Mouse (Mus musculus): ENCODE data around the gene Ccdc173. TPM values are rescaled to one million over a fixed set of nuclear protein-coding genes. Genes with fewer than 3 reads are reported as not detected.
A peak's percentile ranks its signal among the peaks of the same experiment; 100 is the strongest.

Gene Ccdc173
- 1.2 and 1.4 TPM in 2 replicates for polyA plus RNA-seq (2014; fragmentation: Nextera tagmentation; extraction: Ambion mirVana)

- Histone ChIP-seq H3K27ac (ENCODE audit: low read depth, low read length) (peak within 1 kb of the TSS; percentile 5; the same call in 1 of the 2 replicates), H3K4me3 (ENCODE audit: low read depth, low read length) (peak within 1 kb of the TSS; percentile 60), H3K9ac (ENCODE audit: low read depth, low read length) (peak within 1 kb of the TSS; percentile 68), H3K36me3 (ENCODE audit: control insufficient read depth, insufficient read depth, low read length) (peaks cover 4% of the 10 kb centered on the region; the same call in 1 of the 2 replicates), H3K27me3 (replicated peaks; ENCODE audit: control insufficient read depth, insufficient read depth, low read length) (no peaks in the 10 kb centered on the region), H3K4me2 (peak within 1 kb of the TSS; percentile 79), H3K4me1 (replicated peaks; ENCODE audit: control insufficient read depth, insufficient read depth, low read length) (peaks cover 3% of the 10 kb centered on the region; the same call in 1 of the 2 replicates), H3K9me3 (ENCODE audit: control insufficient read depth, low read length) (no peaks in the 10 kb centered on the region)
- DNase-seq (ENCODE audit: low spot score) (peak; percentile 98), ATAC-seq (replicated peaks; ENCODE audit: low FRiP score) (peak; percentile 93)
- WGBS = 1% methylated on average over 48 of the region's 48 CpGs
These were observed at the start of gene Ccdc173, which contains the start of gene Phospho2 for GRCm38 (mm10) chr2:69789429-69790069. Gene Ccdc173, minus strand, starts transcription at chr2:69789575. Gene Phospho2, plus strand, starts transcription at chr2:69789623.

- H3K9ac ChIP-seq (ENCODE audit: low read depth, low read length) = no peak overlapping the region
- ATAC-seq (replicated peaks; ENCODE audit: low FRiP score) (no peak), DNase-seq (ENCODE audit: low spot score) (no peak)
- no peak overlapping the region for H3K4me3 ChIP-seq (ENCODE audit: low read depth, low read length)
- H3K9me3 ChIP-seq (ENCODE audit: control insufficient read depth, low read length) = no peaks in the 10 kb centered on the region
- H3K4me1 ChIP-seq (replicated peaks; ENCODE audit: control insufficient read depth, insufficient read depth, low read length) = no peaks in the 10 kb centered on the region
- H3K27me3 ChIP-seq (replicated peaks; ENCODE audit: control insufficient read depth, insufficient read depth, low read length) = no peaks in the 10 kb centered on the region
- H3K27ac ChIP-seq (ENCODE audit: low read depth, low read length) = no peak overlapping the region
- H3K4me2 ChIP-seq = no peak overlapping the region
- H3K36me3 ChIP-seq (ENCODE audit: control insufficient read depth, insufficient read depth, low read length) = peaks cover 16% of the 10 kb centered on the region
These were observed 49.3 kb upstream of the Ccdc173 start for GRCm38 (mm10) chr2:69838707-69839106.

- ATAC-seq (replicated peaks; ENCODE audit: low FRiP score) = peak; percentile 70
- Histone ChIP-seq H3K4me3 (ENCODE audit: low read depth, low read length) (no peak overlapping the region), H3K36me3 (ENCODE audit: control insufficient read depth, insufficient read depth, low read length) (peaks cover 23% of the 10 kb centered on the region), H3K4me1 (replicated peaks; ENCODE audit: control insufficient read depth, insufficient read depth, low read length) (no peaks in the 10 kb centered on the region), H3K27ac (ENCODE audit: low read depth, low read length) (no peak overlapping the region), H3K4me2 (no peak overlapping the region), H3K9ac (ENCODE audit: low read depth, low read length) (no peak overlapping the region), H3K9me3 (ENCODE audit: control insufficient read depth, low read length) (no peaks in the 10 kb centered on the region), H3K27me3 (replicated peaks; ENCODE audit: control insufficient read depth, insufficient read depth, low read length) (no peaks in the 10 kb centered on the region)
- WGBS = 37% methylated on average over 3 of the region's 3 CpGs
- DNase-seq (ENCODE audit: low spot score) = no peak
These were observed 48.6 kb upstream of the Ccdc173 start for GRCm38 (mm10) chr2:69837996-69838395.

GRCm38 (mm10) chr2:69837244-69837967 lies 48.0 kb upstream of the Ccdc173 start:
- Histone ChIP-seq H3K27ac (ENCODE audit: low read depth, low read length) (no peak overlapping the region), H3K4me2 (no peak overlapping the region), H3K27me3 (replicated peaks; ENCODE audit: control insufficient read depth, insufficient read depth, low read length) (no peaks in the 10 kb centered on the region), H3K9ac (ENCODE audit: low read depth, low read length) (no peak overlapping the region), H3K36me3 (ENCODE audit: control insufficient read depth, insufficient read depth, low read length) (peaks cover 26% of the 10 kb centered on the region), H3K9me3 (ENCODE audit: control insufficient read depth, low read length) (no peaks in the 10 kb centered on the region), H3K4me3 (ENCODE audit: low read depth, low read length) (no peak overlapping the region), H3K4me1 (replicated peaks; ENCODE audit: control insufficient read depth, insufficient read depth, low read length) (no peaks in the 10 kb centered on the region)
- WGBS = 67% methylated on average over 7 of the region's 7 CpGs
- DNase-seq (ENCODE audit: low spot score) (no peak), ATAC-seq (replicated peaks; ENCODE audit: low FRiP score) (peak; percentile 48)

GRCm38 (mm10) chr2:69830116-69830515 lies 40.7 kb upstream of the Ccdc173 start:
- H3K36me3 ChIP-seq (ENCODE audit: control insufficient read depth, insufficient read depth, low read length) = peaks cover 40% of the 10 kb centered on the region
- H3K4me2 ChIP-seq = no peak overlapping the region
- H3K4me1 ChIP-seq (replicated peaks; ENCODE audit: control insufficient read depth, insufficient read depth, low read length) = peaks cover 10% of the 10 kb centered on the region; the same call in 1 of the 2 replicates
- no peak overlapping the region for H3K9ac ChIP-seq (ENCODE audit: low read depth, low read length)
- WGBS = 77% methylated on average over 8 of the region's 8 CpGs
- no peaks in the 10 kb centered on the region for H3K9me3 ChIP-seq (ENCODE audit: control insufficient read depth, low read length)
- ATAC-seq (replicated peaks; ENCODE audit: low FRiP score) (no peak), DNase-seq (ENCODE audit: low spot score) (no peak)
- H3K4me3 ChIP-seq (ENCODE audit: low read depth, low read length) = no peak overlapping the region
- H3K27ac ChIP-seq (ENCODE audit: low read depth, low read length) = no peak overlapping the region; the same call in 1 of the 2 replicates
- no peaks in the 10 kb centered on the region for H3K27me3 ChIP-seq (replicated peaks; ENCODE audit: control insufficient read depth, insufficient read depth, low read length)

GRCm38 (mm10) chr2:69829680-69830079 lies 40.3 kb upstream of the Ccdc173 start:
- H3K9me3 ChIP-seq (ENCODE audit: control insufficient read depth, low read length) = no peaks in the 10 kb centered on the region
- no peaks in the 10 kb centered on the region for H3K27me3 ChIP-seq (replicated peaks; ENCODE audit: control insufficient read depth, insufficient read depth, low read length)
- peaks cover 36% of the 10 kb centered on the region for H3K36me3 ChIP-seq (ENCODE audit: control insufficient read depth, insufficient read depth, low read length)
- H3K4me1 ChIP-seq (replicated peaks; ENCODE audit: control insufficient read depth, insufficient read depth, low read length) = peaks cover 11% of the 10 kb centered on the region; the same call in 1 of the 2 replicates
- 65% methylated on average over 2 of the region's 2 CpGs for WGBS
- no peak overlapping the region; the same call in 1 of the 2 replicates for H3K27ac ChIP-seq (ENCODE audit: low read depth, low read length)
- peak; percentile 87 for ATAC-seq (replicated peaks; ENCODE audit: low FRiP score)
- no peak overlapping the region for H3K9ac ChIP-seq (ENCODE audit: low read depth, low read length)
- no peak for DNase-seq (ENCODE audit: low spot score)
- H3K4me3 ChIP-seq (ENCODE audit: low read depth, low read length) = no peak overlapping the region
- no peak overlapping the region for H3K4me2 ChIP-seq

GRCm38 (mm10) chr2:69828031-69828430 lies 38.7 kb upstream of the Ccdc173 start:
- ATAC-seq (replicated peaks; ENCODE audit: low FRiP score) (no peak), DNase-seq (ENCODE audit: low spot score) (no peak)
- Histone ChIP-seq H3K4me3 (ENCODE audit: low read depth, low read length) (no peak overlapping the region), H3K4me2 (no peak overlapping the region), H3K9me3 (ENCODE audit: control insufficient read depth, low read length) (no peaks in the 10 kb centered on the region), H3K27me3 (replicated peaks; ENCODE audit: control insufficient read depth, insufficient read depth, low read length) (no peaks in the 10 kb centered on the region), H3K36me3 (ENCODE audit: control insufficient read depth, insufficient read depth, low read length) (peaks cover 23% of the 10 kb centered on the region), H3K27ac (ENCODE audit: low read depth, low read length) (no peak overlapping the region), H3K4me1 (replicated peaks; ENCODE audit: control insufficient read depth, insufficient read depth, low read length) (peaks cover 17% of the 10 kb centered on the region), H3K9ac (ENCODE audit: low read depth, low read length) (no peak overlapping the region)
- 55% methylated on average over 7 of the region's 7 CpGs for WGBS

GRCm38 (mm10) chr2:69826380-69826779 lies 37.0 kb upstream of the Ccdc173 start:
- WGBS = 78% methylated on average over 2 of the region's 2 CpGs

More at GRCm38 (mm10) chr2:69826380-69826779, 37.0 kb upstream of the Ccdc173 start:
- no peak for ATAC-seq (replicated peaks; ENCODE audit: low FRiP score)
- H3K9ac ChIP-seq (ENCODE audit: low read depth, low read length) = no peak overlapping the region
- H3K4me1 ChIP-seq (replicated peaks; ENCODE audit: control insufficient read depth, insufficient read depth, low read length) = peaks cover 17% of the 10 kb centered on the region
- no peak for DNase-seq (ENCODE audit: low spot score)
- H3K36me3 ChIP-seq (ENCODE audit: control insufficient read depth, insufficient read depth, low read length) = peaks cover 19% of the 10 kb centered on the region
- H3K27me3 ChIP-seq (replicated peaks; ENCODE audit: control insufficient read depth, insufficient read depth, low read length) = no peaks in the 10 kb centered on the region
- no peak overlapping the region for H3K4me2 ChIP-seq
- no peaks in the 10 kb centered on the region for H3K9me3 ChIP-seq (ENCODE audit: control insufficient read depth, low read length)
- H3K4me3 ChIP-seq (ENCODE audit: low read depth, low read length) = no peak overlapping the region
- no peak overlapping the region; the same call in 1 of the 2 replicates for H3K27ac ChIP-seq (ENCODE audit: low read depth, low read length)

Data from liver, embryonic 11.5 days (tissue).